In the genomic region with DNA sequence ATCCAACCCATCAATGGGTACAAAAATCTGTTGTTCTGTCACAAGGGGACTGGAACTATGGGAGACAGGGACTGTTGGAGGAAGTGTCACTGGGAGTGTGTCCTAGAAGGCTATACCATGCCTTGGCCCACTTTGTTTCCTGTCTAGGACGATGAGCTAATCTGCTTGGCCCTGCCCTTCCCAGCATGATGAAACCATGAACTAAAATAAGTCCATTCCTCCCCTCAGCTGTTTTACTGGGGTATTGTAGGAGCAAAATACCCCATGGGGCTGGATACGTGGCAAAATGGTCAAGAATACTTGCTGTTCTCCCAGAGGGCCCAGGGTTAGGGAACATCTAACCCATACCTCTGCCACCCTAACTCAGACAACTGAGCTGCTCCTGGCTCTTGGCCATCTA, we compare ENCODE assay signal across 1 mouse cellular context.
TF ChIP-seq lines count a peak whose summit lies in the region.

No protein-coding gene starts in this region.

TF ChIP-seq in myocyte, 11 proteins besides CTCF, POLR2A, EP300 and RAD21 (continued from another document):
- peak in 1 of 3 experiments; percentile 10 for TF ChIP-seq MYOD1 (IDR thresholded peaks at IDR 0.05; ENCODE audit: control insufficient read depth in 1 of 3, insufficient read length in 2 of 3, low read depth in 2 of 3)
- TF ChIP-seq MYOG (IDR thresholded peaks at IDR 0.05; ENCODE audit: control insufficient read depth in 1 of 3, insufficient read depth in 1 of 3, insufficient read length in 2 of 3, low read depth in 2 of 3), result peak in 1 of 3 experiments; percentile 52
- peak; percentile 46; the same call in 1 of the 2 replicates for TF ChIP-seq CEBPB (IDR thresholded peaks at IDR 0.05; ENCODE audit: insufficient read depth, poor library complexity, severe bottlenecking)
- no peak for TF ChIP-seq POLR2AphosphoS2 (IDR thresholded peaks at IDR 0.05; ENCODE audit: insufficient read length, low read depth)
TF ChIP-seq in myocyte: peak in this region for 3.
